Mouse (Mus musculus) testis, adult 2 months (tissue): ENCODE measurements around the gene Cdc42ep1.

Experiments
- CTCF ChIP-seq: fragments of 200-500 bp; IDR thresholded peaks from 2 replicates; pipeline ENCODE4 v1.5.1; 2012; ENCODE audit warnings: low read depth, mild to moderate bottlenecking, inconsistent platforms, low read length, moderate library complexity; ENCODE audit not compliant: control insufficient read depth, insufficient read depth, insufficient replicate concordance
- POLR2A ChIP-seq: fragments of 200-500 bp; IDR thresholded peaks from 2 replicates; pipeline ENCODE4 v1.6.1; 2012; ENCODE audit warnings: low read depth, mild to moderate bottlenecking, inconsistent platforms, low read length, moderate library complexity; ENCODE audit not compliant: control insufficient read depth

GRCm38 (mm10) chr15:78895741-78896140 lies 53.3 kb downstream of the Cdc42ep1 start:
- TF ChIP-seq CTCF (no peak), POLR2A (no peak)
